Mouse (Mus musculus) CD4-positive, CD25-positive, alpha-beta regulatory T cell, adult 4 months (primary cell): ENCODE data around the gene Wscd2. TPM values are rescaled to one million over a fixed set of nuclear protein-coding genes. Genes with fewer than 3 reads are reported as not detected.

ENCODE experiments used
- ATAC-seq: one replicate; pipeline ENCODE4 v1.8.0; 2017
- polyA plus RNA-seq, 2 experiments: library from polyadenylated mRNA; unstranded; fragments of 100-300 nt; shearing (Covaris generic); gene quantifications; one replicate each; pipeline ENCODE4 v1.2.1; 2017

The Wscd2 gene
- 1 to 10 TPM; 1.4 to 1.5 TPM for polyA plus RNA-seq

DNA sequence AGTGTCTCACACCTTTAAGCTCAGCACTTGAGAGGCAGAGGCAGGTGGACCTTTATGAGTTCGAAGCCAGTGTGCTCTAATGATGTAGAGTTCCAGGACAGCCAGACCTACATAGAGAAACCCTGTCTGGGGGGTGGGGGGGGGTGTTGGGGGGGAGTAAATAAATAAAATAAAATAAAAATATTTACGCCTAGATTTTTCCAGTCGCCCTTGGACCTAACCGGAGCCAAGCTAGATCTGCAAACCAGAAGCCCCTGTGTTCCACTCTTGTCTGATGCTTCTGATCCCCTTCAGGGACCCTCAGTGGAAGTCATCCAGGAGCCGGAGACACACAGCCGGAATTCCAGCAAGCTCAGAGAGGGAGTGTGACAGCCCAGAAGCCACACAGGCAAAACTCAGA is at the start of gene Wscd2:
TSS of gene Wscd2 (plus strand) at position 301 of the 400 bp plus-strand sequence.
- ATAC-seq: no peak

GRCm38 (mm10) chr5:113442180-113442579 is 48.0 kb upstream of the Wscd2 start:
- no peak for ATAC-seq

DNA sequence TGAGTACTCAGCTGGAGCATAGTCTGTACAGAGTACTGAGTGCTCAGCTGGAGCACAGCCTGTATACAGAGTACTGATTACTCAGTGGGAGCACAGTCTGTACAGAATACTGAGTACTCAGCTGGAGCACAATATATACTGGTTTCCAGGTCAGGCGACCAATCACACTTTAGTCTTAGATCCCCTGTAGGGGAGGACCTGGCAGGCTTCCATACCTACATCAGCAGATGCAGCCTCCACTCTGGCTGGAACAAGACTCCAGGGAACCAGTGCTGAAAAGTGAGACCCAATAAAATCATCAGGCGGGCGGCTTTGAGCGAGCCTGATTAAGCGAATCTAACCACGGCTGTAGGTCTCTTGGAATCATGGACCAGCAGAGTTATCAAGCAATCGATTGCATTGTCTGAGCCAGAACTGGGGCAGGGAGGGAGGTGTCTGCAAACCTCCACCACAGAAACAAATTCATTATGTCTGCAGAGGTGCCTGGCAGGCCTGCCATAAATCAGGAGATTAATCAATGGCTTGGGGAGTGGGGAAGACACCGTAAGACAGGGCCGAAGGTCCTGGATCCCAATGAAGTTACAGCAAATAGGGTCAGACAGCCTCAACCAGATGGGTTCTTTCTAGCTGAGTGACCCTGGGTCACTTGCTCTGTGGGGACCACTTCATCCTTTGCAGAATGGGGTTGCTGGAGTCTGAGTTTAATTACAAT is 42.0 kb upstream of the Wscd2 start:
- ATAC-seq: no peak

DNA sequence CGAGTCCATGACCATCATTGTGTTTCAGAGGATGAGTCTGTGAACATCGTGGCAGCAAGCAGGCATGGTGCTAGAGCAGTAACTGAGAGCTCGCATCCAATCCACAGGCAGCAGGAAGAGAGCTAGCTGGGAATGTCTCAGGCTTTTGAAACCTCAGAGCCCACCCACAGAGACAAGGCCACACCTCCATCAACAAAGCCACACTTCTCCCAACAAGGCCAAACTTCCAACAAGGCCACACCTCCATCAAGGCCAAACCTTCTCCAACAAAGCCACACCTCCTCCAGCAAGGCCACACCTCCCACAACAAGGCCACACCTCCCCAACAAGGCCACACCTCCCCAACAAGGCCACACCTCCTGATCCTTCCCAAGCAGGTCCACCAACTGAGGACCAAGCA is 40.8 kb upstream of the Wscd2 start:
- no peak for ATAC-seq

DNA sequence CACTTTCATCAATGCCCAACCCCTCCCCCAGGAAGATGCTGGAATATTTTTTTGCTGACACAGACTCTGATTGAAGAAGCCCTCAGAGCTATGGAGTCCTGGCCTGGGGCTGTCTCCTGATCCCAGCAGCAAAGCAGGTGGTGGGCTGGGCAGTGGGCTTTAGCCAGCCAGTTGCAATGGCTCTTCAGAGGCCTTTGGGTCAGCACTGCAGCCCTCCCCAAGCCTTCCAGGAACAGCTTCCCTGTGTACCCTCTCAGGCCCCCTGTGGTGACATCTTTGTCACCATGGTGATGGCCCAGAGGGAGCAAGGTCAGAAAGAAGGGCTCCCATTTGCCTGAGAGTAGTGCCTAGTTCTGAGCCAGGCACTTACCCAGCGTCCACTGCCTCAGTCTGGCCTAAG is 37.4 kb upstream of the Wscd2 start:
- ATAC-seq: no peak

DNA sequence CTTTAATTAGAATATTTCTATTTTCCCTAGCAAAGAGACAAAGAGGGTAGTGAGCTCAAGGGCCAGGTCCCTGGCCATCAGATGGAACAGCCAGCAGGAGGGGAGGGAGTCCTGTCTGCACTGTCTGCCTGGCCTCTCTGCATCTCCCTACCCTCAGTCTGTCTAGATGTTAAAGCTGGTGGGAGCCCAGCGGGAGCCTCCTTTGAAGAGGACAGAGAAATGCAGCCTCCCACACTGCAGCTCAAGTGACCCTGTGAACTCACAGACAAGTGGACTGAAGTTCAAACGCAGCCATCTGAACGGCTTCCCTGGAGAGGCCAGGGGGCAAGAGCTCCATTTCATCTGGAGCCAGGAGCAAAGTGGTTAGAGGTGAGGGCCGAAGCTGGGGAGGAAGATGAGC is 36.8 kb upstream of the Wscd2 start:
- ATAC-seq: no peak

DNA sequence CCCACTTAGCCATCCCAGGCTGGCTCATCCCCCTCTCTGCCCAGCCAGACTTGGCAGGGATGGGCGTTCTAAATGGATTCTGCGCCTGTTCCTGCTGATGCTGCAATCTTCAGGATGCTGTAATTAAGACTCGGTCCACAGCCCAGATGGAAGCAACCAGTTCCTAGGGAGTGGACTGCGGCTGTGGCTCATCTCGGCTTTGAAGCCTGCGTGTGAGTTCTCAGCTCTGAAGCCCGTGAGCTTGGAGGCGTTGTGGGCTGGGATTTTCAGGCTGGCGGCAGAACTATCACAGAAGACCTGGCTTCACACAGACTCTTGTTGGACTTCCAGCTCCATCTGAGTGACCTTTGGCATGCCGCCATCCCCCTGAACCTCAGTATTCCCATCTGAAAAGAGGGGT is 34.1 kb upstream of the Wscd2 start:
- no peak for ATAC-seq

GRCm38 (mm10) chr5:113456756-113457155 is 33.4 kb upstream of the Wscd2 start:
- ATAC-seq: no peak

DNA sequence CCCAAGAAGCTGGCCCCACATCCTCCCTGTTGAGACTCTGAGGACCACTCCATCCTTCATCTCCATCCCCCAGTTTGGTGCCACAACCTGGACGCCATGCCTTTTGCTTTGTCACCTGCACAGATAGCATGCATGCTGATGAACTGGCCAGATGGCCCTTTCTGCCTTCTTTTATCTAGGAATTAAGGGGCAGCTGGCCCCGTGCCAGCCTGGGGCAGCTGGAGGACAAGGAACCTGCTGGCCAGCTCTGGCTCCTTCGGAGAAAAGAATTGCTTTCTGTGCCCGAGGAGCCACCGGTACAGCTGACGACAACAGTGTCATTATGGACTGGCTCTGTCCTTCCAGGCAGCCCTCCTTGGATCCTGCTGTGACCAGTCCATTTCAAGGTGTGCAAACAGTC is 32.9 kb upstream of the Wscd2 start:
- no peak for ATAC-seq

- no peak for ATAC-seq
These were observed 30.2 kb upstream of the Wscd2 start for GRCm38 (mm10) chr5:113459942-113460341.

- ATAC-seq: no peak
These were observed 28.6 kb upstream of the Wscd2 start for GRCm38 (mm10) chr5:113461582-113461981.

GRCm38 (mm10) chr5:113461998-113462625 is 28.0 kb upstream of the Wscd2 start:
- ATAC-seq: no peak

GRCm38 (mm10) chr5:113464731-113465130 is 25.4 kb upstream of the Wscd2 start:
- ATAC-seq: no peak

- ATAC-seq: no peak
These were observed 23.6 kb upstream of the Wscd2 start for GRCm38 (mm10) chr5:113466536-113466935.

DNA sequence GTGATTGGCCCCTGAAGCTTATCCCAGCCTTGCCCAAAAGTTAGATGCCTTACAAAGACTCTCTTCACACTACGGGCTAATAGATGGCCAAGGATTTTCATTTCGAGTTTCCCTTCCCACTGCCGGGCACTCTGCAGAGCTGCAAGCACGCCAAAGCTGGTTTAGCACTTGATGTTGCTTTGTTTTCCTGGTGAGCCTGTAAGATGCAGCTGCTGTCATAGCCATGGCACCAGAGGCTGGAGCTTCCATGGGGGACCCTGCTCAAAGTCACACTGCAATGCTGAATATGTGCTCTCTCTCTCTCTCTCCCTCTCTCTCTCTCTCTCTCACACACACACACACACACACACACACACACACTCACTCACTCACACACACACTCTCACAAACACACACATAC is 23.1 kb upstream of the Wscd2 start:
- no peak for ATAC-seq

DNA sequence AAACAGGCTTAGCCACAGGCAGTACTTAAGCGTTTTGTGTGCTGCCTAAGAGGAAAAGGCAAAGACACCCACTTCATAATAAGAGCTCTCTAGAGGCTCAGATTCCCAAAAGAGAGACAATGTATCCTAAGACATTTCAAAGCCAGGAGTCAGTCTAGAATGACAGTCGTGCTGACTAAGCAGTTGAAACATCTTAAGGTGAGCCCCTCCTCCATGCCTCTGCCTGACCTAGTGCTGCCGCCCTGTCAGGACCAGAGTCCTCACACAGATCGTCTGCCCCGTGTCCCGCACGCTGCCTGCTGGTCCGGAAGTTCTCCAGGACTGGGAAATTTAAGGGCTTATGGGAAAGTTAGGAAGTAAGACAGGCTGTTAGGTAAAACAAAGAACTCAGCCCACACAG is 22.4 kb upstream of the Wscd2 start:
- no peak for ATAC-seq

GRCm38 (mm10) chr5:113468625-113469024 is 21.5 kb upstream of the Wscd2 start:
- no peak for ATAC-seq

DNA sequence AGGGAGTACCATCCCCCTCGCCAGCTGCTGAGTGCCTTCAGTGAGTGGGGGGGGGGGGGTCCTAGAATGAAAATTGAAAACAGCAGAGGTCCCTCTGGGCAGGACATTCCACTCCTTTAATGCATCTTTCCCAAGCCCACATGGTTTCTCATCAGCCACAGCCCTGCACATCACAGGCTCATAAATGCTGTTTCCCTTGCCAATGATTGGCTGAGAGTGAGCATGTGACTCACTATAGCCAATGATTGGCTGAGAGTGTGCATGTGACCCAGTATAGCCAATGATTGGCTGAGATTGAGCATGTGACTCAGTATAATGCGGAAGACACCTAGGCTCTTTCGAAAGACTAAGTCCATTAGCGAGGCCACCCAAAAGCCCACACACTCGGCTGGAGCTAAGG is 20.9 kb upstream of the Wscd2 start:
- no peak for ATAC-seq

GRCm38 (mm10) chr5:113469826-113470225 is 20.3 kb upstream of the Wscd2 start:
- ATAC-seq: no peak

- ATAC-seq: peak; percentile 49
These were observed 18.7 kb upstream of the Wscd2 start for GRCm38 (mm10) chr5:113471417-113471816.

DNA sequence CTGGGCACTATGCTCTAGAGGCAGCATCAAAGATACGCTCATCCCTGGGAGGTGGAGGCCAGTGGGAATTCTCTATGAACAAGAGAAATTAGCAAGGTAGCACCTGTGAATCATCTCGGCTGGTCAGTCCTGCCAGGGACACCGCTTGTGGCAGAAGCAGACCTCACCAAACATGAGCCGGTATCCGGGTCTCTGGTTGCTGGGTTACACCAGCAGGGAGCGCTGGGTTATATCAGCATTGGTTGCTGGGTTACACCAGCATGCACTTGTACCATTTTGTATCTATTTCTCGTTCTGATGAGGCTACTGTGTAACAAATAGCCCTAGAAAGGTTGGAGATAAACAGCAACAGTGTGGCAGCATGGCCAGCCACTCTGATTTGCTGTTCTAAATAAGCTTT is 17.8 kb upstream of the Wscd2 start:
- ATAC-seq: no peak

DNA sequence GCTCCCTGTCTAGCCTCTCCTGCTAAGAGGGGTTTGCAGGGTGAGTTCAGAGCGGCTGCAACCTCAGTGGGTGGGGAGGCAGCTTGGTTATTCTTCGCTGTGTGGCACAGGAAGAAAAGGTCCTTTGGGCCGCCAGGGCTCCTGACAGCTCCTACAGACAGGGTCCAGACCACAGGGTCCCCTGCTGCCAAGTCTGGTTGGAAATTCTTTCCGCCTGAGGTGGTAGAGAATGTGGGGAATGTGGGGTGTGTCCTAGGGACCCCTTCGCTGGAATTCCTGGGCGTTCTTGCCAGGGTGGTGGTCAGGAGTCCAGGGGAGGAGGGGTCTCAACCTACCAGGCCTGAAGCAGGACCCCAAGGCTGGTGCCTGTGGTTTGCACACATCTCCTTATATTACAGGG is 13.3 kb upstream of the Wscd2 start:
- ATAC-seq: no peak

DNA sequence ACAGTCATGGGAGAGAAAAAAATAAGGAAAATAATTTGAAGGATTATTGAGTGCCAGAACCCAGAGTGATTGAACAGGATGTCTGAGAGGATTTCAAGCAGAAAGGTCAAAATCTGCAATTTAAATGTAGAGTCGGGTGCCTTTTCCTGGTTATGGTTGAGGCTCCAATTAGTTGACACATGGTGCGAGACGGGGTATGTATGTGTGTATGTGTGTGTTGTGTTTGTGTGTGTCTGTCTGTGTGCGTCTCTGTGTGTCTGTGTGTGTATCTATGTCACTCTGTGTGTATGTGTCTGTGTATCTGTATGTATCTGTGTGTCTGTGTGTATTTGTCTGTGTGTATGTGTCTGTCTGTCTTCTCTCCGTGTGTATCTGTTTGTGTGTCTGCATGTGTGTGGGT is 11.1 kb upstream of the Wscd2 start:
- no peak for ATAC-seq

DNA sequence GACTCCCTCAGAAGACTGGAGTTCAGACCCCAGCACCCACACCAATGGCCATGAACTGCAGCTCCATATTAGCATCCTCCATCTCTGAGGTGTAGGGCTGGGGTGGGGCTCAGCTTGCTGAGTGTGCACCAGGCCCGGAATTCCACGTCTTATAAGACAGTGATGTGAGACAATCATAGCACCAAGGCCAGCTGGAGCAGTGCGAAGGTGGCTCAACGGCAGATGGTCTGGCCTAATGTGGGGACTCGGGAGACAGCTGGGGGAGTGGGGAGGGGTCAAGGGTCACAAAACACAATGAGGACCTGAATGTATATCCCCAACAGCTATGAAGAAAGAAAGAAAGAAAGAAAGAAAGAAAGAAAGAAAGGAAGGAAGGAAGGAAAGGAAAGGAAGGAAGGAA is 9.7 kb upstream of the Wscd2 start:
- no peak for ATAC-seq
